Mouse (Mus musculus): ENCODE measurements around the gene Prkce. TPM values are rescaled to one million over a fixed set of nuclear protein-coding genes. Genes with fewer than 3 reads are reported as not detected.

The Prkce gene
- polyA plus RNA-seq, 1 experiment from 2014 or later: 9.6 TPM

DNA sequence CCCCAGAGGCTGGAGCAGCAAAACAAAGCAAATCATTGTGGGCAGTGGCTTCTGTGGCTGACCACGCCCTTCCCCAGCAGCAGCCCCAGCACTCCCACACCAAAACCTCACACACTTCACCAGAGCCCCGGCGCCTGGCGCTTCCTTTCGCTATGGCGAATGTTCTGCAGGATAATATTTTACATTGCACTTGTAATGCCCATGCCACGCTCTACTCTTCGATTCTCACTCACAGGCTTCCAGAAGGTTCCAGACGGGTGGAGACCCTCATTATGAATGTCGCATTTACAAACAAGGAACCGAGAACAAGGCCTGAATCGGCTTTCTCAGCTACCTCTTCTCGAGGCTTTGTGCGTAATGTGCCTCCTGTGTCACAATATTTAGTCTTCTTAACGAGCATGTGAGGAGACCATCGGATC, 75.5 kb downstream of the Prkce start:
- Histone ChIP-seq H3K9ac (no peak overlapping the region), H3K4me2 (no peak overlapping the region)
- 79% methylated on average over 16 of the region's 16 CpGs for WGBS

GRCm38 (mm10) chr17:86244397-86244796, 76.8 kb downstream of the Prkce start:
- H3K27me3 ChIP-seq: no peaks in the 10 kb centered on the region
- H3K27ac ChIP-seq: no peak overlapping the region
- peaks cover 9% of the 10 kb centered on the region for H3K4me1 ChIP-seq (replicated peaks)
- H3K36me3 ChIP-seq: no peaks in the 10 kb centered on the region
- 88% methylated on average over 5 of the region's 5 CpGs for WGBS
- no peak for ATAC-seq (replicated peaks; ENCODE audit: insufficient number of reproducible peaks, insufficient read depth, low FRiP score, low read depth)
- H3K4me2 ChIP-seq: no peak overlapping the region
- no peak overlapping the region for H3K9ac ChIP-seq
- H3K4me3 ChIP-seq: no peak overlapping the region
- no peaks in the 10 kb centered on the region for H3K9me3 ChIP-seq (replicated peaks)

More for the DNA sequence above, 75.5 kb downstream of the Prkce start:
- H3K27ac ChIP-seq: no peak overlapping the region
- H3K27me3 ChIP-seq: no peaks in the 10 kb centered on the region
- ATAC-seq (replicated peaks; ENCODE audit: insufficient number of reproducible peaks, insufficient read depth, low FRiP score, low read depth): no peak
- no peaks in the 10 kb centered on the region for H3K36me3 ChIP-seq
- no peaks in the 10 kb centered on the region for H3K9me3 ChIP-seq (replicated peaks)
- H3K4me3 ChIP-seq: no peak overlapping the region
- H3K4me1 ChIP-seq (replicated peaks): peaks cover 9% of the 10 kb centered on the region

GRCm38 (mm10) chr17:86248832-86249231, 81.2 kb downstream of the Prkce start:
- Histone ChIP-seq H3K27ac (no peak overlapping the region), H3K27me3 (no peaks in the 10 kb centered on the region), H3K4me3 (no peak overlapping the region), H3K36me3 (no peaks in the 10 kb centered on the region), H3K9me3 (replicated peaks) (no peaks in the 10 kb centered on the region), H3K4me2 (no peak overlapping the region), H3K9ac (no peak overlapping the region), H3K4me1 (replicated peaks) (peaks cover 12% of the 10 kb centered on the region)
- 85% methylated on average over 8 of the region's 8 CpGs for WGBS
- no peak for ATAC-seq (replicated peaks; ENCODE audit: insufficient number of reproducible peaks, insufficient read depth, low FRiP score, low read depth)

DNA sequence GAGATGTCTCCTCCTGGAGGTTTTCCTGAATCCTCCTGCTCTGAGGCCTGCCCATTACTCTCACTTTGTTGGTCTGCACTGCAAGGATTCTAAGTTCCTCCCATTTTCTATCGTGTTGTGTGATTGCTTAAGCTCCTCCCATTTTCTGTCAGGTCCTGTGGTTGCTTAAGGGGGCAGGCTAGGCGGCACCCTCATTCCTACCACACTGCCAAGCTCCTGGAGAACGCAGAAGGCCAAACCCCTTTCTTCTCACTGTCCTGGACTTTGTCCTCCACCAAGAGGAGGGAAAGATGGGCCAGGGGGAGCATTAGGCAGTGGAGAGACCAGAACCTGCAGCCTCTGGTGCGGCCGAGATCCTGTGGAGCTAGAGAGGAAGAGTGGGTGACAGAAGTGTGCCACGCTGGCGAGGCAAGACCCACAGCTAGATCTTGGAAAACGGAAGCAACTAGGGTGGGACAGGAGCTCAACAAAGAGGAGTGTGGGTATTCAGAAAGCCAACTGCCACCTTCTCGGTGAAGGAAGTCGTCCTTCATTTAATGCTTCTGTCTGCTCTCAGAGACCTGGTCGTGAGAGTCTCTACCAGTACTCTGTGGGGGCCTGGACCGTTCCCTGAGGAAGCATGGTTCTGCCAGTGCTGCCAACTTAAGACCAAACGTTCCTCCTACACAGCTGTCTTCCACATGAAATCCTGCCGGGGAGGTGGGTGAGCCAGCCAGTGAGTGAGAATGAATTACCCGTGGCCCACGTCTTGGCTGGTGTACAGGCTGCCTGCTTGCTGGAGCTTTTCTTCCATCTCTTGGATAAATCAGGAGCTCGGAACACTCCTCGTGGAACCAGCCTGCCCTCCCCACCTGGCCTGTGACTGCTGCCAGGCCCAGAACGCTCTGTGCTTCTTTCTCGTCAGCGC, 82.2 kb downstream of the Prkce start:
- Histone ChIP-seq H3K4me2 (no peak overlapping the region), H3K9me3 (replicated peaks) (no peaks in the 10 kb centered on the region), H3K36me3 (no peaks in the 10 kb centered on the region), H3K27me3 (no peaks in the 10 kb centered on the region), H3K9ac (no peak overlapping the region), H3K27ac (no peak overlapping the region), H3K4me3 (no peak overlapping the region), H3K4me1 (replicated peaks) (peaks cover 13% of the 10 kb centered on the region)
- ATAC-seq (replicated peaks; ENCODE audit: insufficient number of reproducible peaks, insufficient read depth, low FRiP score, low read depth): no peak
- 69% methylated on average over 21 of the region's 21 CpGs for WGBS

- Histone ChIP-seq H3K9me3 (replicated peaks) (no peaks in the 10 kb centered on the region), H3K4me1 (replicated peaks) (peaks cover 13% of the 10 kb centered on the region)
These were observed 82.9 kb downstream of the Prkce start for GRCm38 (mm10) chr17:86250406-86250905.

DNA sequence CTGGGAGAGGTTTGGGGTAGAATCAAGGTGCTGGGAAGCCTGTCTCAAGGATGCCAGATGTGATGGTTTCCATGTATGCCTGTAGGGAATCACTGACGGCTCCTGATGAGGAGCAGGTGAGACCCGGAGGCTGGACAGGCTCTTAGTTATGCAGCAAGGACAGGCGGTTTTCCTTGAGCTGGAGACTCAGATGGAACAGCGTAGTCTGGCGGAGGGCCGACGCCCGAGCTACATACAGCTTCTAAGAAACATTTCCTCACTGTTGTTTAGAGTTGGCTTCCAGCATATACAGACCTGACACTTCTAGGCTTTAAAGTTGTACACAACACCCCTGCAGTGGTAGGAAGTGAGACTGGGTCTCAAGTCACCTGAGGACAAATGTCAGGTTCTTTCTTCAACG, 86.3 kb downstream of the Prkce start:
- Histone ChIP-seq H3K9me3 (replicated peaks) (no peaks in the 10 kb centered on the region), H3K27ac (no peak overlapping the region), H3K4me2 (no peak overlapping the region), H3K27me3 (no peaks in the 10 kb centered on the region), H3K36me3 (no peaks in the 10 kb centered on the region), H3K4me1 (replicated peaks) (peaks cover 21% of the 10 kb centered on the region), H3K4me3 (no peak overlapping the region), H3K9ac (no peak overlapping the region)
- 78% methylated on average over 9 of the region's 9 CpGs for WGBS
- no peak for ATAC-seq (replicated peaks; ENCODE audit: insufficient number of reproducible peaks, insufficient read depth, low FRiP score, low read depth)

More at GRCm38 (mm10) chr17:86250406-86250905, 82.9 kb downstream of the Prkce start:
- no peak overlapping the region for H3K4me2 ChIP-seq
- WGBS: 60% methylated on average over 7 of the region's 7 CpGs
- ATAC-seq (replicated peaks; ENCODE audit: insufficient number of reproducible peaks, insufficient read depth, low FRiP score, low read depth): no peak
- no peaks in the 10 kb centered on the region for H3K27me3 ChIP-seq
- no peak overlapping the region for H3K27ac ChIP-seq
- no peak overlapping the region for H3K9ac ChIP-seq
- no peak overlapping the region for H3K4me3 ChIP-seq
- no peaks in the 10 kb centered on the region for H3K36me3 ChIP-seq

DNA sequence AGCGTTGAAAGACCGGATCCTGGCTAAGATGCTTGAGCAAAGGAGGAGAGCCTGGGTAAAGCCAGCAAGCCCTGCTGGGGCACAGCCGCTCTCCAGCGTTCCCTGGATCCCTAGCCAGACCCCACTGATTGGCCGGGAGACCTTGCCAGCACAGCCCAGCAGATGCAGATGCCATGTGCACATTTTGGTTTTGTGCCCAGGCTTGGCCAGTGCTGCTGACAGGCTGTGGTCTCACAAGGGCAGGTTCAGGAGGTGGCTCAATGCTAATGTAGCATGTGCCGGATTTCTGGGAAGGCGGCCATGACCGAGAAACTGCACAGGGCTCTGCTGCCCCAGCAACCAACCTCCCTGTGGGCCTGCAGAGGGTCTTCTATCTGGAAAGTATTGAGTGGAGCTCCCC, 86.7 kb downstream of the Prkce start:
- WGBS: 62% methylated on average over 8 of the region's 8 CpGs
- Histone ChIP-seq H3K9me3 (replicated peaks) (no peaks in the 10 kb centered on the region), H3K4me2 (no peak overlapping the region), H3K27me3 (no peaks in the 10 kb centered on the region), H3K4me3 (no peak overlapping the region), H3K9ac (no peak overlapping the region), H3K27ac (no peak overlapping the region; the same call in 1 of the 2 replicates), H3K36me3 (no peaks in the 10 kb centered on the region), H3K4me1 (replicated peaks) (peaks cover 21% of the 10 kb centered on the region)
- peak; percentile 81 for ATAC-seq (replicated peaks; ENCODE audit: insufficient number of reproducible peaks, insufficient read depth, low FRiP score, low read depth)

- ATAC-seq (replicated peaks; ENCODE audit: insufficient number of reproducible peaks, insufficient read depth, low FRiP score, low read depth): no peak
- 96% methylated on average over 6 of the region's 6 CpGs for WGBS
- H3K27me3 ChIP-seq: no peaks in the 10 kb centered on the region
- peaks cover 20% of the 10 kb centered on the region for H3K4me1 ChIP-seq (replicated peaks)
- H3K9ac ChIP-seq: no peak overlapping the region
- H3K4me3 ChIP-seq: no peak overlapping the region
- no peaks in the 10 kb centered on the region for H3K36me3 ChIP-seq
- H3K9me3 ChIP-seq (replicated peaks): no peaks in the 10 kb centered on the region
- no peak overlapping the region for H3K4me2 ChIP-seq
- no peak overlapping the region for H3K27ac ChIP-seq
These were observed 87.4 kb downstream of the Prkce start for GRCm38 (mm10) chr17:86254978-86255377.

DNA sequence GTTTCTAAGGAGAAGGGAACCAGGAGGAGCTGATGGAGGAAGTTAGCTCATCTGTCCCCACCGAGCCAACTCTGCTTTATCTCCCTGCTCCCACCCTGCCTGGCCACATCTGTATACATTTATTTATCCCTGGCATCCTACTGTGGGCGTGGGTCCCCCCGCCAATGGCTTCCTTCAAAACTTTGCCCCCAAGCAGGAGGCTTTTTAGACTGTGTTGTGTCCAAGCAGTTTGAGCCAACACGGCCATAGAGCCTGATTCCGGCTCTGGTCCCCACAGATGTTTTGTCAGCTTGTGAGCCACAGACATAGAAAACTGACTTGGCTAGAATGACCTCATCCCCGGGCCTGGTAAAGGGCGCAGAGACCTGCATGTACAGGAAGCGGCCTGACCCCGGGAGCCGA, 89.1 kb downstream of the Prkce start:
- 51% methylated on average over 10 of the region's 10 CpGs for WGBS
- Histone ChIP-seq H3K9ac (no peak overlapping the region), H3K4me3 (no peak overlapping the region), H3K4me1 (replicated peaks) (peaks cover 34% of the 10 kb centered on the region), H3K36me3 (no peaks in the 10 kb centered on the region), H3K27ac (no peak overlapping the region), H3K9me3 (replicated peaks) (no peaks in the 10 kb centered on the region), H3K27me3 (no peaks in the 10 kb centered on the region), H3K4me2 (no peak overlapping the region)
- ATAC-seq (replicated peaks; ENCODE audit: insufficient number of reproducible peaks, insufficient read depth, low FRiP score, low read depth): peak; percentile 39

- WGBS: 26% methylated on average over 8 of the region's 8 CpGs
- Histone ChIP-seq H3K9ac (no peak overlapping the region), H3K36me3 (no peaks in the 10 kb centered on the region), H3K4me3 (no peak overlapping the region), H3K27ac (peak overlapping the region; percentile 24; the same call in 1 of the 2 replicates), H3K27me3 (no peaks in the 10 kb centered on the region), H3K4me2 (no peak overlapping the region), H3K9me3 (replicated peaks) (no peaks in the 10 kb centered on the region), H3K4me1 (replicated peaks) (peaks cover 26% of the 10 kb centered on the region)
- no peak for ATAC-seq (replicated peaks; ENCODE audit: insufficient number of reproducible peaks, insufficient read depth, low FRiP score, low read depth)
These were observed 93.5 kb downstream of the Prkce start for GRCm38 (mm10) chr17:86261067-86261466.

DNA sequence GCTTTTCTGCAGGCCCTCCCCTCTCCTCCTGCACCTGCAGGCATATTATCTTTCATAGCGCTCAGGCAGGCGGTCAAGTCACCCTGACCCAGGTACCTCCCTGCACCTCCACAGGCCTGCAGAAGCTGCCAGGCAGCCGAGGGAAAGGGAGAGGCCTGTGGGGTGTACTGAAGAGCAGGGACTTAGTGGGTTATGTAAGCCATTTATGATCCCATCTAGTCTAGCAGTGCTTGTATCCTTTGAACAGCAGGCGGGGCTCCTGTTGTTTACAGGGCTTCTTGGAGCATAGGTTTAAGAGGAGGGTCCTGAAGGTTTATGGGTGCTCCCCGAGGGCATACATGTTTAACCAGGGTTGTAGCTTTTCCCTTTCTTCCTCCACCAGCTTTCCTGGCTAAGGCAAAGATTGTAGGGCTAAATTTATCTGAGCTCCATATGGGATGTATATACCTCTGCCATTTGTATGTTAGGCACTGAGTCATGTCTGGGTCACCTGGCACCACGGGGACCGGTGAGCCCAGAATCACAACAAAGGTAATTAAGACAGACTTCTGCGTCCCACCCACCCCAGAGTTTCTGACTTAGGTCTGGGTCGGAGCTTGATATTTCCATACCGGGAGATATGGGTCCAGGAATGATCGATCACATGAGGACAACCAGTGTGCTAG, 96.5 kb downstream of the Prkce start:
- no peak for ATAC-seq (replicated peaks; ENCODE audit: insufficient number of reproducible peaks, insufficient read depth, low FRiP score, low read depth)
- 84% methylated on average over 11 of the region's 11 CpGs for WGBS
- Histone ChIP-seq H3K9me3 (replicated peaks) (no peaks in the 10 kb centered on the region), H3K4me2 (no peak overlapping the region), H3K27ac (no peak overlapping the region), H3K9ac (no peak overlapping the region), H3K27me3 (no peaks in the 10 kb centered on the region), H3K4me1 (replicated peaks) (peaks cover 30% of the 10 kb centered on the region), H3K36me3 (no peaks in the 10 kb centered on the region), H3K4me3 (no peak overlapping the region)
